Comparison of ENCODE assay signal across 11 mouse cellular contexts in genomic region chr4:150778683-150779082, GRCm38 (mm10).
DNase-seq lines count a peak whose midpoint lies in the region; ATAC-seq lines count a peak whose summit lies in the region.
"Had no signal": no experiment of that assay in that cellular context is flagged by ENCODE, and none has a peak within 500 bp of the region (broad histone marks: within the 10 kb centered on the region; RNA-seq: fewer than 3 reads in every experiment).

No protein-coding gene starts in this region.

- H3K9me3 ChIP-seq in limb, embryonic 10.5 days (replicated peaks), result no peaks in the 10 kb centered on the region; the same call in 1 of the 2 replicates
- peaks cover under 1% of the 10 kb centered on the region for H3K9me3 ChIP-seq in stomach, embryonic 16.5 days (replicated peaks; ENCODE audit: control insufficient read depth, low read length)
- H3K9me3 ChIP-seq: midbrain, embryonic 12.5 days; neural tube, embryonic 15.5 days had no signal

- DNase-seq in kidney, adult 11 months, result peak; percentile 57
- DNase-seq in kidney, adult 18-20 months, result no peak
- DNase-seq in heart, postnatal 36 days, result peak; percentile 42 to 50
- DNase-seq in limb, embryonic 10.5 days (ENCODE audit: low spot score), result no peak
- no peak for DNase-seq in urinary bladder, adult 18-20 months (ENCODE audit: low spot score in 2 of 2)
- DNase-seq in layer of hippocampus, postnatal 14 days (ENCODE audit: low spot score in 2 of 2), result no peak
- DNase-seq: cerebellum, adult 9-11 months had no signal

- H3K36me3 ChIP-seq in limb, embryonic 10.5 days, result no peaks in the 10 kb centered on the region
- no peaks in the 10 kb centered on the region for H3K36me3 ChIP-seq in stomach, embryonic 16.5 days (ENCODE audit: control insufficient read depth, insufficient read depth, low read length)
- H3K36me3 ChIP-seq: limb, embryonic 13.5 days; midbrain, embryonic 12.5 days; neural tube, embryonic 15.5 days had no signal

- no peak overlapping the region; the same call in 1 of the 2 replicates for H3K9ac ChIP-seq in stomach, embryonic 16.5 days (ENCODE audit: low read length)
- H3K9ac ChIP-seq: limb, embryonic 13.5 days; midbrain, embryonic 12.5 days; neural tube, embryonic 15.5 days had no signal

- no peak overlapping the region for H3K4me3 ChIP-seq in limb, embryonic 10.5 days
- no peak overlapping the region for H3K4me3 ChIP-seq in stomach, embryonic 16.5 days (replicated peaks; ENCODE audit: low read length)
- H3K4me3 ChIP-seq: limb, embryonic 13.5 days; midbrain, embryonic 12.5 days; neural tube, embryonic 15.5 days had no signal

- 64% methylated on average over 8 of the region's 8 CpGs for WGBS in limb, embryonic 10.5 days
- WGBS in stomach, embryonic 16.5 days, result 42% methylated on average over 8 of the region's 8 CpGs

- peak overlapping the region; percentile 56 for H3K27ac ChIP-seq in limb, embryonic 10.5 days
- H3K27ac ChIP-seq in stomach, embryonic 16.5 days (ENCODE audit: low read length), result 0 out of 2 replicates have a peak overlapping the region, but pooled peaks have one; percentile 26
- H3K27ac ChIP-seq: limb, embryonic 13.5 days; midbrain, embryonic 12.5 days; neural tube, embryonic 15.5 days had no signal

- H3K4me1 ChIP-seq in limb, embryonic 10.5 days, result peaks cover 36% of the 10 kb centered on the region
- H3K4me1 ChIP-seq in stomach, embryonic 16.5 days (ENCODE audit: control insufficient read depth, insufficient read depth, low read length), result peaks cover 14% of the 10 kb centered on the region
- H3K4me1 ChIP-seq: midbrain, embryonic 12.5 days had no signal

- ATAC-seq in stomach, embryonic 16.5 days (ENCODE audit: insufficient read depth, low FRiP score), result no peak

- no peak overlapping the region for H3K4me2 ChIP-seq in stomach, embryonic 16.5 days (ENCODE audit: low read depth, low read length)
- H3K4me2 ChIP-seq: limb, embryonic 13.5 days; midbrain, embryonic 12.5 days; neural tube, embryonic 15.5 days had no signal

- no peaks in the 10 kb centered on the region for H3K27me3 ChIP-seq in limb, embryonic 10.5 days (ENCODE audit: low read depth, poor library complexity, severe bottlenecking)
- H3K27me3 ChIP-seq in stomach, embryonic 16.5 days (ENCODE audit: control insufficient read depth, insufficient read depth, low read length), result no peaks in the 10 kb centered on the region
- H3K27me3 ChIP-seq: limb, embryonic 13.5 days; midbrain, embryonic 12.5 days; neural tube, embryonic 15.5 days had no signal

- intact Hi-C loops in heart, postnatal 36 days (cut with DNase I), result loop anchor here (5.0 kb wide), 1 partner anchor 74 kb away; the partner anchor contains the start of gene Errfi1

Comparison
In these comparisons a context has a peak if more than half of its experiments do, and no peak if none do; other contexts are left out.
1. DNase-seq: peak in kidney, adult 11 months (single experiment) and heart, postnatal 36 days (2 of 2); none in kidney, adult 18-20 months (single experiment), limb, embryonic 10.5 days (single experiment), urinary bladder, adult 18-20 months (0 of 2) and layer of hippocampus, postnatal 14 days (0 of 2).